Mouse (Mus musculus) thymus, adult 2 months (tissue): ENCODE data around the gene Ubald2. TPM values are rescaled to one million over a fixed set of nuclear protein-coding genes. Genes with fewer than 3 reads are reported as not detected.

Experiments used
- DNase-seq: peaks from one replicate; pipeline ENCODE4 v3.0.0; 2021
- H3K27ac ChIP-seq: fragments of 200-500 bp; 2 replicates; pipeline ENCODE4 v1.5.1; 2012; ENCODE audit warnings: low read length, control low read depth; ENCODE audit not compliant: control insufficient read depth, insufficient read depth
- H3K27me3 ChIP-seq: fragments of 200-500 bp; 2 replicates; pipeline ENCODE4 v1.6.1; 2012; ENCODE audit warnings: mild to moderate bottlenecking, low read length, moderate library complexity, mixed read lengths; ENCODE audit not compliant: control insufficient read depth, insufficient read depth
- H3K36me3 ChIP-seq: fragments of 200-500 bp; 2 replicates; pipeline ENCODE4 v1.6.1; 2012; ENCODE audit warnings: mild to moderate bottlenecking, low read length, moderate library complexity; ENCODE audit not compliant: control insufficient read depth, insufficient read depth
- H3K4me1 ChIP-seq: fragments of 200-500 bp; replicated peaks from 2 replicates; pipeline ENCODE4 v1.6.1; 2012; ENCODE audit warnings: low read length; ENCODE audit not compliant: control insufficient read depth, insufficient read depth
- H3K4me3 ChIP-seq: fragments of 200-500 bp; 2 replicates; pipeline ENCODE4 v1.5.1; 2012; ENCODE audit warnings: mild to moderate bottlenecking, low read length, control low read depth, moderate library complexity; ENCODE audit not compliant: control insufficient read depth, insufficient read depth
- CTCF ChIP-seq: fragments of 200-500 bp; IDR thresholded peaks from 2 replicates; pipeline ENCODE4 v1.5.1; 2012; ENCODE audit warnings: mild to moderate bottlenecking, control low read depth, low read length, moderate library complexity, borderline replicate concordance; ENCODE audit not compliant: control insufficient read depth, poor library complexity, insufficient read depth; ENCODE audit errors: extremely low read depth
- POLR2A ChIP-seq: fragments of 200-500 bp; IDR thresholded peaks from 2 replicates; pipeline ENCODE4 v1.6.1; 2012; ENCODE audit warnings: mild to moderate bottlenecking, low read length, control low read depth, moderate library complexity; ENCODE audit not compliant: control insufficient read depth, poor library complexity, insufficient read depth; ENCODE audit errors: extremely low read depth
- WGBS: fragments of 180-500 bp; shearing (Covaris S2); methylation state at CpG from one replicate; pipeline ENCODE4 v1.1.7; 2018; 5-methylcytosine and 5-hydroxymethylcytosine counted together
- polyA plus RNA-seq: library from polyadenylated mRNA; depleted of rRNA; stranded (reverse); fragments of >200 nt; gene quantifications from 2 replicates; pipeline ENCODE4 v1.2.3, GENCODE M21; 2012; rRNA removed

Ubald2 gene
- polyA plus RNA-seq, 1 experiment = 558 TPM

GRCm38 (mm10) chr11:116480975-116481374 lies 47.1 kb downstream of the Ubald2 start:
- Histone ChIP-seq H3K27ac (no peak overlapping the region), H3K27me3 (no peaks in the 10 kb centered on the region), H3K36me3 (peaks cover 54% of the 10 kb centered on the region), H3K4me1 (no peaks in the 10 kb centered on the region), H3K4me3 (no peak overlapping the region)
- TF ChIP-seq CTCF (no peak), POLR2A (no peak)
- DNase-seq = no peak
- over 99% methylated on average over 8 of the region's 8 CpGs for WGBS

- Histone ChIP-seq H3K27me3 (no peaks in the 10 kb centered on the region), H3K4me1 (no peaks in the 10 kb centered on the region), H3K27ac (no peak overlapping the region), H3K4me3 (no peak overlapping the region), H3K36me3 (peaks cover 48% of the 10 kb centered on the region)
- no peak for DNase-seq
- no peak for TF ChIP-seq POLR2A
- TF ChIP-seq CTCF = no peak
- WGBS = 96% methylated on average over 7 of the region's 7 CpGs
These were observed 47.9 kb downstream of the Ubald2 start for GRCm38 (mm10) chr11:116481776-116482175.

- DNase-seq = no peak
- Histone ChIP-seq H3K36me3 (peaks cover 23% of the 10 kb centered on the region), H3K27ac (no peak overlapping the region), H3K27me3 (no peaks in the 10 kb centered on the region), H3K4me3 (no peak overlapping the region), H3K4me1 (peaks cover 4% of the 10 kb centered on the region)
- WGBS = 96% methylated on average over 8 of the region's 8 CpGs
- no peak for TF ChIP-seq POLR2A
- TF ChIP-seq CTCF = no peak
These were observed 50.4 kb downstream of the Ubald2 start for GRCm38 (mm10) chr11:116484261-116484660.

- TF ChIP-seq POLR2A = no peak
- no peak for TF ChIP-seq CTCF
- H3K27ac ChIP-seq = no peak overlapping the region
- H3K4me1 ChIP-seq = peaks cover 11% of the 10 kb centered on the region
These were observed 54.3 kb downstream of the Ubald2 start for GRCm38 (mm10) chr11:116488207-116488606.

More at GRCm38 (mm10) chr11:116488207-116488606, 54.3 kb downstream of the Ubald2 start:
- no peak for DNase-seq
- peaks cover 16% of the 10 kb centered on the region for H3K36me3 ChIP-seq
- H3K27me3 ChIP-seq = no peaks in the 10 kb centered on the region
- no peak overlapping the region for H3K4me3 ChIP-seq

Other genes starting within 250 kb of the Ubald2 start
- 56.5 and 57.0 TPM in 2 replicates for gene Ten1, start 235.2 kb upstream of the Ubald2 start, polyA plus RNA-seq
- gene Acox1, start 235.0 kb upstream of the Ubald2 start, polyA plus RNA-seq = 39.2 and 44.2 TPM in 2 replicates
- gene Evpl, start 196.0 kb upstream of the Ubald2 start, polyA plus RNA-seq = 3.2 and 3.7 TPM in 2 replicates
- gene Srp68, start 159.9 kb upstream of the Ubald2 start, polyA plus RNA-seq = 69.1 and 72.0 TPM in 2 replicates
- 0.59 and 1.1 TPM in 2 replicates for gene Galr2, start 153.2 kb upstream of the Ubald2 start, polyA plus RNA-seq
- 50.7 and 51.6 TPM in 2 replicates for gene Exoc7, start 126.9 kb upstream of the Ubald2 start, polyA plus RNA-seq
- gene Foxj1, start 98.7 kb upstream of the Ubald2 start, polyA plus RNA-seq = 6.9 TPM in 2 replicates
- gene Rnf157, start 21.1 kb upstream of the Ubald2 start, polyA plus RNA-seq = 98.7 and 119 TPM in 2 replicates
- gene Qrich2, start 32.1 kb downstream of the Ubald2 start, polyA plus RNA-seq = 0.19 and 0.24 TPM in 2 replicates
- 86.0 and 132 TPM in 2 replicates for gene Prpsap1, start 60.1 kb downstream of the Ubald2 start, polyA plus RNA-seq
- gene Sphk1, start 96.8 kb downstream of the Ubald2 start, polyA plus RNA-seq = 12.9 and 15.7 TPM in 2 replicates
- 26.5 and 27.1 TPM in 2 replicates for gene Ube2o, start 147.4 kb downstream of the Ubald2 start, polyA plus RNA-seq
- not detected in 2 replicates for gene Aanat, start 152.3 kb downstream of the Ubald2 start, polyA plus RNA-seq
- 40.8 and 44.4 TPM in 2 replicates for gene Rhbdf2, start 192.9 kb downstream of the Ubald2 start, polyA plus RNA-seq
- 0.36 and 0.97 TPM in 2 replicates for gene Prcd, start 219.4 kb downstream of the Ubald2 start, polyA plus RNA-seq
- 9.4 and 14.0 TPM in 2 replicates for gene Cygb, start 220.2 kb downstream of the Ubald2 start, polyA plus RNA-seq